Mouse (Mus musculus): ENCODE measurements at regions not wholly inside any gene's neighbourhood (a gene's known extent, or its start where the extent isn't known, plus 50 kb on each side); places are given as distances from the start of the nearest gene placed in this dataset.
A peak's percentile ranks its signal among the peaks of the same experiment; 100 is the strongest.

- no peak for DNase-seq
Observed at GRCm38 (mm10) chr5:43339671-43340070, 106.7 kb downstream of the Cpeb2 start.

- no peak for DNase-seq
Observed at GRCm38 (mm10) chr5:43341475-43341874, 108.5 kb downstream of the Cpeb2 start.

- DNase-seq: no peak
Observed at GRCm38 (mm10) chr5:43344441-43344840, 111.5 kb downstream of the Cpeb2 start.

GRCm38 (mm10) chr5:43350987-43351386, 118.0 kb downstream of the Cpeb2 start:
- DNase-seq: no peak

GRCm38 (mm10) chr5:43353021-43353990, 120.3 kb downstream of the Cpeb2 start:
- DNase-seq: peak; percentile 30

- DNase-seq: no peak
Observed at GRCm38 (mm10) chr5:43354351-43354942, 121.5 kb downstream of the Cpeb2 start.

GRCm38 (mm10) chr5:43355026-43355580, 122.1 kb downstream of the Cpeb2 start:
- DNase-seq: peak; percentile 94

- DNase-seq: peak; percentile 52
Observed at GRCm38 (mm10) chr5:43355832-43356231, 122.9 kb downstream of the Cpeb2 start.

- DNase-seq: no peak
Observed at GRCm38 (mm10) chr5:43357100-43357680, 124.2 kb downstream of the Cpeb2 start.

- DNase-seq: no peak
Observed at GRCm38 (mm10) chr5:43357901-43358300, 124.9 kb downstream of the Cpeb2 start.

GRCm38 (mm10) chr5:43358928-43359765, 126.2 kb downstream of the Cpeb2 start:
- DNase-seq: no peak

GRCm38 (mm10) chr5:43360298-43360697, 127.3 kb downstream of the Cpeb2 start:
- peak; percentile 59 for DNase-seq

GRCm38 (mm10) chr5:43361026-43361425, 128.1 kb downstream of the Cpeb2 start:
- no peak for DNase-seq

GRCm38 (mm10) chr5:43372385-43372784, 139.4 kb downstream of the Cpeb2 start:
- DNase-seq: no peak

- no peak for DNase-seq
Observed at GRCm38 (mm10) chr5:43384689-43385375, 130.5 kb upstream of the C1qtnf7 start.

- DNase-seq: no peak
Observed at GRCm38 (mm10) chr5:43390997-43391396, 124.3 kb upstream of the C1qtnf7 start.

- DNase-seq: peak; percentile 61
Observed at GRCm38 (mm10) chr5:43391412-43392029, 123.8 kb upstream of the C1qtnf7 start.

- DNase-seq: no peak
Observed at GRCm38 (mm10) chr5:43392908-43393545, 122.3 kb upstream of the C1qtnf7 start.

- no peak for DNase-seq
Observed at GRCm38 (mm10) chr5:43417259-43417658, 98.1 kb upstream of the C1qtnf7 start.

GRCm38 (mm10) chr5:43422815-43423687, 92.3 kb upstream of the C1qtnf7 start:
- DNase-seq: peak; percentile 82
